Mouse (Mus musculus): Measurements from ENCODE around the gene Cd4. TPM values are rescaled to one million over a fixed set of nuclear protein-coding genes. Genes with fewer than 3 reads are reported as not detected.
A peak's percentile ranks its signal among the peaks of the same experiment; 100 is the strongest.

Cd4 gene
- polyA plus RNA-seq, 1 experiment from 2014 or later: not detected

DNA sequence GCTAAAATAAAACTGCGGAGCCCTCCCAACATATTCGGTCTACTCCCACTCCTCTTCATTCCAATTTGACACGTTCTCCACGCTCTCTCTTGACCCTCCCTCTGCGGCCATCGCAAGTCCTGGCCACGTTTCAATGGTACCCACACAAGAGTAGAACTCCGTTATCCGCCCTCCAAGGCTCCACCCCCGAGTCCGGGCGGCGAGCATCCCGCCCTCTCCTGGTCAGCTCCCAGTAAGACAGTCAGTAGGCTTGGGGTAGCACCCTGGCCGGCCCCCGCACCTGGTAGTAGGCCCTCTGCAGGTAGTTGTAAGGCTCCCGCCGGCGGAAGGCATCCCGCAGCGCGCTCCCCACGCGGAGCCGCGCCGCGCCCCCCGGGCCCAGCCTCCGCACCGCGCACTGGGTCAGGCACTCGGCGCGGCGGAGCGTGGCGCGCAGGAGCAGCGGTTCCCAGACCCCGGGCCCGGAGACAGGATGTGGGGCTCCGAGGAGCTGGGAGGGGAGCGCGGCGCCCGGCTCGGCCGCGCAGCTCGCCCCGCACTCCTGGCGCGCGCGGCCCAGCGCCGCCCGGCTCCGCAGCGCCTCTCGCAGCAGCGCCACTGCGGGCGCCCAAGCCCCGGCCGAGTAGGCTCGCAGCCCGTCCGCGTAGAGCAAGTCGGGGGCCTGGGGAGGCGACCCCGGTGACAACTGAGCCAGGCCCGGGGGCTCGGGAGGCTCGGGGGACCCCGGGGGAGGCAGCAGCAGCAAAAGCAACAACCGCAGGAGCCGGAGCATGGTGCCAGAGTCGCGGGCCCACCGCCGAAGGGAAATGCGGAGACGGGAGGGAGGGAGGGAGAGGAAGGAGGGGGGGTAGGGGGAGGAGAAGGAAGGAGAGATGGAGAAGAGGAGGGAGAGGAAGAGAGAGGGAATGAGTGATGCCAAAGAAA lies 30.8 kb downstream of the Cd4 start, which contains the start of gene P3h3:
Gene P3h3 (minus strand): TSS at position 837 of the 924 bp plus-strand sequence.
- H3K27ac ChIP-seq (ENCODE audit: low read depth, low read length): peak within 1 kb of the TSS; percentile 78
- peaks cover 71% of the 10 kb centered on the region for H3K27me3 ChIP-seq (replicated peaks; ENCODE audit: control insufficient read depth, insufficient read depth, low read length)
- peak within 1 kb of the TSS; percentile 80 for H3K4me2 ChIP-seq
- peak within 1 kb of the TSS; percentile 57 for H3K4me3 ChIP-seq (ENCODE audit: low read depth, low read length)
- H3K36me3 ChIP-seq (ENCODE audit: control insufficient read depth, insufficient read depth, low read length): no peaks in the 10 kb centered on the region
- ATAC-seq (replicated peaks; ENCODE audit: low FRiP score) (peak; percentile 69), DNase-seq (ENCODE audit: low spot score) (peak; percentile 82)
- under 1% methylated on average over 78 of the region's 86 CpGs for WGBS
- H3K4me1 ChIP-seq (replicated peaks; ENCODE audit: control insufficient read depth, insufficient read depth, low read length): no peaks in the 10 kb centered on the region; the same call in 1 of the 2 replicates
- H3K9me3 ChIP-seq (ENCODE audit: control insufficient read depth, low read length): no peaks in the 10 kb centered on the region
- peak within 1 kb of the TSS; percentile 63 for H3K9ac ChIP-seq (ENCODE audit: low read depth, low read length)

DNA sequence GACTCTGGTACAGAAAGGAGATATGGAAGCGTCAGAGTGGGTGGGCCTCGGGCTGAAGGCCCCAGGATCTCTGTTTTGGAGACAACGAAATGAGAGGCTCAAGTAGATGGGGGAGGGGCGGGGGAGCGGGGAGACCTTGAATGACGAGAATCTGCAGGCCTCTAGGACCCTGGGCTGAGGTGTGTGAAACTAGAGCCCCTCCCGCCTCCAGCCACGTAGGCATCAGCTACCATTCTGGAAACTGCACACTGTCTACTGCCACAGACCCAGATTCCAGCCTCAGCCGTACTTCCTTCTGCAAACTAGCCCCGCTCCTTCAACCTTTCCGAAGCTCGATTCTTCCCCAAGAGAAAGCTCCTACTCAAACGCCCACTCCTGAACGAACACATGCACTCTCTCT lies 31.7 kb downstream of the Cd4 start:
- peaks cover 63% of the 10 kb centered on the region for H3K27me3 ChIP-seq (replicated peaks; ENCODE audit: control insufficient read depth, insufficient read depth, low read length)
- H3K4me3 ChIP-seq (ENCODE audit: low read depth, low read length): peak overlapping the region; percentile 57
- H3K4me2 ChIP-seq: peak overlapping the region; percentile 80
- ATAC-seq (replicated peaks; ENCODE audit: low FRiP score): no peak
- no peak for DNase-seq (ENCODE audit: low spot score)
- H3K9me3 ChIP-seq (ENCODE audit: control insufficient read depth, low read length): no peaks in the 10 kb centered on the region
- WGBS: 17% methylated on average over 14 of the region's 14 CpGs
- H3K36me3 ChIP-seq (ENCODE audit: control insufficient read depth, insufficient read depth, low read length): no peaks in the 10 kb centered on the region
- peak overlapping the region; percentile 78; the same call in 1 of the 2 replicates for H3K27ac ChIP-seq (ENCODE audit: low read depth, low read length)
- H3K4me1 ChIP-seq (replicated peaks; ENCODE audit: control insufficient read depth, insufficient read depth, low read length): no peaks in the 10 kb centered on the region; the same call in 1 of the 2 replicates
- H3K9ac ChIP-seq (ENCODE audit: low read depth, low read length): no peak overlapping the region; the same call in 1 of the 2 replicates

DNA sequence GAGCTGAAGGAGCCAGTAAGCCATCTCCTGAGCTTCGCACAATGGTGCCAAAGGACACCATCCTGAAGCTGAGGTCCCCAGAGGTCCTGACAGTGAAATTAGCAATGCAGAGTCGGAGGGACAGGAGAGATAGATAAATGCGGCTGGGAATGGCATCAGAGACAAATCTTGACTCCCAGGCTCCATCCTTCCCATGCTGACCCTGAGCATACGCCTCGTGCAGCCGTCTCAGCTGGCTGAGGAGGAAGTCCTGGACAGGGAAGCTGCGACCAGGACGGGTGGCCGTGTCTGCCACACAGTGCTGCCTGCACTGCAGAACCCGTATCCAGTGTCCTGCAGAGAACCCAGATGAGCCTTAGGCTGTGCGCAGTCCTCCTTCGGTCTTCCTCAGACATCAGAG lies 33.4 kb downstream of the Cd4 start:
- H3K4me2 ChIP-seq: no peak overlapping the region
- ATAC-seq (replicated peaks; ENCODE audit: low FRiP score): no peak
- no peaks in the 10 kb centered on the region for H3K36me3 ChIP-seq (ENCODE audit: control insufficient read depth, insufficient read depth, low read length)
- H3K9me3 ChIP-seq (ENCODE audit: control insufficient read depth, low read length): no peaks in the 10 kb centered on the region
- WGBS: 55% methylated on average over 12 of the region's 12 CpGs
- H3K4me3 ChIP-seq (ENCODE audit: low read depth, low read length): no peak overlapping the region
- peaks cover 47% of the 10 kb centered on the region for H3K27me3 ChIP-seq (replicated peaks; ENCODE audit: control insufficient read depth, insufficient read depth, low read length)
- H3K9ac ChIP-seq (ENCODE audit: low read depth, low read length): no peak overlapping the region
- H3K27ac ChIP-seq (ENCODE audit: low read depth, low read length): no peak overlapping the region
- DNase-seq (ENCODE audit: low spot score): no peak
- H3K4me1 ChIP-seq (replicated peaks; ENCODE audit: control insufficient read depth, insufficient read depth, low read length): no peaks in the 10 kb centered on the region; the same call in 1 of the 2 replicates

DNA sequence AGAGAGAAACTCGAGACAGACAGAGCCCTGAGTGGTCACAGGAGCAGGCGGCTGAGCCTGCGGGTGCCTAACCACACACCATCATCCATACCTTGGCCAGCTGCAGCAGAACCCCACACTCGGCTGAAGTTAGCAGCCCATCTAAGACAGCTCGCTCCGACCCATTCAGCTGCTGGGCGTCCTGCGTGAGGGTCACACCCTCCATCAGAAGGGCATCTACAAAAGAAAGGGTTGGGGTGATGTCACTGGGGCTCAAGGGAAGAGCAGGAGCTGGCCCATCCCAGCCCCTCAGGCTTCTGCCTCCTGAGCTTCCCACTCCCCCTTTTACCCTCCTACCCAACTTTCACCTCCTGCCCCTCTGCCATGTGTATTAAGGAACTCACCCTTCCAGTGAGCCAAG lies 37.5 kb downstream of the Cd4 start:
- ATAC-seq (replicated peaks; ENCODE audit: low FRiP score) (no peak), DNase-seq (ENCODE audit: low spot score) (no peak)
- 46% methylated on average over 8 of the region's 8 CpGs for WGBS
- Histone ChIP-seq H3K4me2 (no peak overlapping the region), H3K4me3 (ENCODE audit: low read depth, low read length) (no peak overlapping the region), H3K27ac (ENCODE audit: low read depth, low read length) (no peak overlapping the region), H3K4me1 (replicated peaks; ENCODE audit: control insufficient read depth, insufficient read depth, low read length) (peaks cover 3% of the 10 kb centered on the region), H3K9ac (ENCODE audit: low read depth, low read length) (no peak overlapping the region), H3K9me3 (ENCODE audit: control insufficient read depth, low read length) (no peaks in the 10 kb centered on the region), H3K27me3 (replicated peaks; ENCODE audit: control insufficient read depth, insufficient read depth, low read length) (peaks cover 6% of the 10 kb centered on the region), H3K36me3 (ENCODE audit: control insufficient read depth, insufficient read depth, low read length) (no peaks in the 10 kb centered on the region)

DNA sequence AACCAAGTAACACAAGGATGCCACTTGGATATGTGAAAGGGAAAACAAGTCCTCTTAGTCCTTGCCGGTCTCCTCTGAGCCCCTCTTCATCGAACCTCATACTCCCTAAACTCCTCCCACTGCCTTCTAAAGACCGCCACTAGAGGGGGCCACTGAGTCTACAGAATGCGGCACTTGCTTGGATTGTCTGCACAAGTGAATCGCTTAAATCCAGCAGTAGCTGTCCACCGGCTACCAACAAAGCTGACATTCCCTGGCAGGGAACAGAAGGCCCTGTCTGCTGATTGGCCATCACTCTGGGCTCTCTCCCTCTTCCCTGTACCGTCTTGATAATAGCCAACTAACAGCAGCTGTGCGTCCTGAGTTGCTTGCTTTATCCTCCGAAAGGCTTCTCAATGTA lies 40.7 kb downstream of the Cd4 start:
- Histone ChIP-seq H3K9me3 (ENCODE audit: control insufficient read depth, low read length) (no peaks in the 10 kb centered on the region), H3K36me3 (ENCODE audit: control insufficient read depth, insufficient read depth, low read length) (no peaks in the 10 kb centered on the region; the same call in 1 of the 2 replicates), H3K4me3 (ENCODE audit: low read depth, low read length) (no peak overlapping the region), H3K4me2 (no peak overlapping the region), H3K4me1 (replicated peaks; ENCODE audit: control insufficient read depth, insufficient read depth, low read length) (peaks cover 3% of the 10 kb centered on the region), H3K27ac (ENCODE audit: low read depth, low read length) (no peak overlapping the region), H3K9ac (ENCODE audit: low read depth, low read length) (no peak overlapping the region), H3K27me3 (replicated peaks; ENCODE audit: control insufficient read depth, insufficient read depth, low read length) (no peaks in the 10 kb centered on the region)
- DNase-seq (ENCODE audit: low spot score): peak; percentile 92
- ATAC-seq (replicated peaks; ENCODE audit: low FRiP score): peak; percentile 63; the same call in 1 of the 2 replicates
- 13% methylated on average over 9 of the region's 9 CpGs for WGBS

DNA sequence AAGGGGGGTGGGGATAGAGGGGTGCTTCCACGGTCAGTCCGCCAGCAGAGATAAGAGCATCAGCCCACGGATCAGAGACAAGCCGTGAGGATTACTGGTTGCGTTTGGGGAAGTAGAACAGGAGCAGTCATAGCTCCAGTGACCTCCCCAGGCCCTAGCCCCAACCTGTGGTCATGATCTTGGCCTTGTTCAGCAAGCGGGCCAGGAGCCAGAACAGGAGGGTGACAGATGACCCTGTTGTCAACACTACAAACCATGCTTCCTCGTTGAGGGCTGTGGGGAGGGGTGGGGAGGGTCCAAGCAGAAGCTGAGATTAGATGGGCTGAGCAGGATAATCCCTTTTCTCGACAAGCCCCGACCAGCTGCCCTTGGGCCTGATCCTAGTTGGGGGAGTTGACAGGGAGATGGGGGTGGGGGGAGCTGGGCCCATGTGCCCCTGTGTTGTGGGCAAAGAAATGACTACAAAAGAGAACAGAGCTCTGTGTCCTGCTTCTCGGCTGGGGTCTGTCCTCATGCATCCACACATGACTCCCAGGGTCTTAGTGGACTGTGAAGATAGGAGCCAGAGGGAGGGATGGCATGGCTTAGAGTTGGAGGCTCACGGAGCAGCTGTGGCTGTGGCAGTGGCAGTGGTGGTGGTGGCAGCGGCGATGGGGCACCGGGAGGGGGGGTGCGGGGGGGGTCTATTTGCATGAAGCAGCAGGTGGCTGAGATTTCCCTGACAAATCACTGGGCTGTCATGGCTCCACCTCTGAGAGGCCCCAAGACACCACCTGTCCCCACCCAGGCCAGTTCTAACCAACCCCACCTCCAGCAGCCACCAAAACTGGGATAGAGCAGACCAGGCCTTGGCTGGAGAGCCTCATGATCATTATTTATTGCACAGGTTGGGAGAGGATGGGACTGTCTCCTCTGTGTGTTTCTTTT lies 47.5 kb downstream of the Cd4 start, which contains the start of gene Gnb3:
Gene Gnb3 (minus strand): TSS at position 35 of the 927 bp plus-strand sequence.
- Histone ChIP-seq H3K27me3 (replicated peaks; ENCODE audit: control insufficient read depth, insufficient read depth, low read length) (no peaks in the 10 kb centered on the region; the same call in 1 of the 2 replicates), H3K4me2 (peak within 1 kb of the TSS; percentile 14), H3K9ac (ENCODE audit: low read depth, low read length) (peak within 1 kb of the TSS; percentile 25), H3K36me3 (ENCODE audit: control insufficient read depth, insufficient read depth, low read length) (no peaks in the 10 kb centered on the region; the same call in 1 of the 2 replicates), H3K9me3 (ENCODE audit: control insufficient read depth, low read length) (no peaks in the 10 kb centered on the region), H3K4me3 (ENCODE audit: low read depth, low read length) (no peak within 1 kb of the TSS), H3K4me1 (replicated peaks; ENCODE audit: control insufficient read depth, insufficient read depth, low read length) (peaks cover 10% of the 10 kb centered on the region), H3K27ac (ENCODE audit: low read depth, low read length) (no peak within 1 kb of the TSS)
- ATAC-seq (replicated peaks; ENCODE audit: low FRiP score) (no peak), DNase-seq (ENCODE audit: low spot score) (no peak)
- 28% methylated on average over 15 of the region's 15 CpGs for WGBS

DNA sequence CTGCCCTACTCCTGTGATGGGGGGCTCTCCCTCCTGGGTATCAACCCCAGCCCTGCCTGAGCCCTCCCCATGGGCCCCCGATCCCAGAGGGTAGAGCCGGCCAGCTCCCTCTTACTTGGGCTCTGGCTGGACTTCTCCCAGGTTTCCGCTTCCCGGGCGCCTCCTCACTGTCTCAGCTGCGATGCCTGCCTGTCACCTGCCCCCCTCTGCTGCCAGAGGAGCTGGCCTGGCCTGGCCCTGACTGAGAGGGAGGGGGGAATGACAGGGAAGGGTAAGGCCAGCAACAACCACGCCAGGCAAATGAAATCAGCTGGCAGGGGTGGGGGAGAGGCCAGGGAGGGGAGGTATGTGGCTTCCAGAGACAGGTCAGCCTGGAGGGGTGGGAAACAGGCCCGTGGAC lies 48.2 kb downstream of the Cd4 start:
- Histone ChIP-seq H3K9ac (ENCODE audit: low read depth, low read length) (peak overlapping the region; percentile 25), H3K36me3 (ENCODE audit: control insufficient read depth, insufficient read depth, low read length) (no peaks in the 10 kb centered on the region; the same call in none of the 2 replicates), H3K9me3 (ENCODE audit: control insufficient read depth, low read length) (no peaks in the 10 kb centered on the region), H3K27me3 (replicated peaks; ENCODE audit: control insufficient read depth, insufficient read depth, low read length) (no peaks in the 10 kb centered on the region; the same call in 1 of the 2 replicates), H3K4me2 (peak overlapping the region; percentile 14), H3K27ac (ENCODE audit: low read depth, low read length) (no peak overlapping the region), H3K4me1 (replicated peaks; ENCODE audit: control insufficient read depth, insufficient read depth, low read length) (peaks cover 10% of the 10 kb centered on the region), H3K4me3 (ENCODE audit: low read depth, low read length) (no peak overlapping the region)
- 11% methylated on average over 8 of the region's 8 CpGs for WGBS
- DNase-seq (ENCODE audit: low spot score) (no peak), ATAC-seq (replicated peaks; ENCODE audit: low FRiP score) (no peak)

DNA sequence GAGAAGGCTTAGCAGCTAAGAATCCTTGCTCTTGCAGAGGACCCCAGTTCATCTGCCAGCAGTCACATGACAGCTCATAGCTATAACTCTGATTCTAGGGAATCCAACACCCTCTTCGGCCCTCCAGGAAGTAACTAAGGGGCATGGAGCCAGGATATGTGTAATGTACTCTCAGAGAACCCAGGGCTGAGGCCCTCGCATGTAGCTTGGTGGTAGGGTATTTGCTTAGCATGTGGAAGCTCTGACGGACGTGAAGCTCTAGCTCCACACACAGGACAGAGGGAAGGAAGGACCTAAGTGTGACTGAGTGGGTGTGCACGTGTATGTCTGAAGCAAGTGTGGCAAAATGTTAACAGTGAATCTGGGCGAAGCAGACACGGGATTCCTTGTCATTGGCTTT lies 51.6 kb downstream of the Cd4 start:
- no peaks in the 10 kb centered on the region; the same call in 1 of the 2 replicates for H3K27me3 ChIP-seq (replicated peaks; ENCODE audit: control insufficient read depth, insufficient read depth, low read length)
- DNase-seq (ENCODE audit: low spot score) (no peak), ATAC-seq (replicated peaks; ENCODE audit: low FRiP score) (no peak)
- H3K4me1 ChIP-seq (replicated peaks; ENCODE audit: control insufficient read depth, insufficient read depth, low read length): peaks cover 10% of the 10 kb centered on the region
- H3K4me2 ChIP-seq: no peak overlapping the region
- H3K9me3 ChIP-seq (ENCODE audit: control insufficient read depth, low read length): no peaks in the 10 kb centered on the region
- no peak overlapping the region for H3K4me3 ChIP-seq (ENCODE audit: low read depth, low read length)
- no peak overlapping the region for H3K9ac ChIP-seq (ENCODE audit: low read depth, low read length)
- peaks cover 12% of the 10 kb centered on the region for H3K36me3 ChIP-seq (ENCODE audit: control insufficient read depth, insufficient read depth, low read length)
- no peak overlapping the region for H3K27ac ChIP-seq (ENCODE audit: low read depth, low read length)
- WGBS: 76% methylated on average over 7 of the region's 7 CpGs

Data from liver, embryonic 11.5 days (tissue).